ENCODE assay signal across 23 mouse cellular contexts in genomic region chr14:102512651-102513050, GRCm38 (mm10).
"Had no signal": no experiment of that assay in that cellular context is flagged by ENCODE, and none has a peak within 500 bp of the region (broad histone marks: within the 10 kb centered on the region; RNA-seq: fewer than 3 reads in every experiment).

No protein-coding gene starts in this region.

- H3K36me3 ChIP-seq: limb, embryonic 15.5 days; midbrain, embryonic 10.5 days; midbrain, embryonic 13.5 days; neural tube, embryonic 13.5 days had no signal

- ATAC-seq: intestine, embryonic 16.5 days; liver, postnatal 0 days; lung, postnatal 0 days; midbrain, embryonic 13.5 days; midbrain, embryonic 16.5 days had no signal

- H3K9ac ChIP-seq: limb, embryonic 15.5 days; liver, embryonic 14.5 days; liver, postnatal 0 days; lung, embryonic 14.5 days; midbrain, embryonic 13.5 days; neural tube, embryonic 13.5 days had no signal

- H3K27ac ChIP-seq: layer of hippocampus, adult 2 months; liver, embryonic 14.5 days; macrophage; midbrain, embryonic 10.5 days; midbrain, embryonic 13.5 days; neural tube, embryonic 13.5 days had no signal

- DNase-seq: kidney, adult 18-20 months; kidney, postnatal 25 days; layer of hippocampus, adult 9-11 months; left cerebral cortex, postnatal 4 days; liver, postnatal 0 days; lung, embryonic 14.5 days; retina, postnatal 1 day; right cerebral cortex, postnatal 25 days; thymus, adult 2 months; thymus, postnatal 14 days; thymus, postnatal 4 days had no signal

- H3K4me3 ChIP-seq: layer of hippocampus, adult 2 months; limb, embryonic 15.5 days; midbrain, embryonic 10.5 days; midbrain, embryonic 13.5 days; myocyte; neural tube, embryonic 13.5 days had no signal

- H3K4me2 ChIP-seq: limb, embryonic 15.5 days; liver, embryonic 11.5 days; lung, embryonic 14.5 days; midbrain, embryonic 13.5 days; neural tube, embryonic 13.5 days had no signal

- H3K9me3 ChIP-seq: limb, embryonic 15.5 days; midbrain, embryonic 10.5 days; midbrain, embryonic 13.5 days; neural tube, embryonic 13.5 days had no signal

- H3K27me3 ChIP-seq: limb, embryonic 15.5 days; midbrain, embryonic 13.5 days; neural tube, embryonic 13.5 days had no signal
